Mouse (Mus musculus) A20 (cell line): Measurements from ENCODE around the gene Wscd2.

Experiments used
- DNase-seq: peaks from one replicate; pipeline ENCODE4 v3.0.0-alpha.2; 2011; ENCODE audit warnings: low read depth, low spot score

Gene Wscd2

DNA sequence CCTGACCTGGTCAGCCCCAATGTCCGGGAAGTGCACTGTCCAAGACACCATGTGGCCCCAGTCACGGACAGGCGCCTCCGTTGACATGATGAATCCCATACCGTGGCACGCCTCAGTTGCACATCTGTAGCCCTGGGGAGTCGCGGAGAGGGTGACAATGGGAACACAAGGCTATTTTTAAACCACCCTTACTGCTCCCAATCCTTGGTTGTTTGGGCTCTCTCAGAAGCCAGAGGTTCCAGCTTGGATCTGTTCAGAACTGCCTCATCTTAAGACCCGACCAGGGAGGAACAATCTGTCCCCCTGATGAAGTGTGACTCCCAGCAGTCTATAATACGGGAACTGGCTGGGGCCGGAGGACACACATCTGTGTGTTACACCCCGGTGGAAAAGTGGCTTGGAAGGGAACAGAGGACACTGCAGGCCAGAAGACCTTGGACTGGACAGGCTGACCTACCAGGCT, 121.7 kb downstream of the Wscd2 start:
- no peak for DNase-seq

DNA sequence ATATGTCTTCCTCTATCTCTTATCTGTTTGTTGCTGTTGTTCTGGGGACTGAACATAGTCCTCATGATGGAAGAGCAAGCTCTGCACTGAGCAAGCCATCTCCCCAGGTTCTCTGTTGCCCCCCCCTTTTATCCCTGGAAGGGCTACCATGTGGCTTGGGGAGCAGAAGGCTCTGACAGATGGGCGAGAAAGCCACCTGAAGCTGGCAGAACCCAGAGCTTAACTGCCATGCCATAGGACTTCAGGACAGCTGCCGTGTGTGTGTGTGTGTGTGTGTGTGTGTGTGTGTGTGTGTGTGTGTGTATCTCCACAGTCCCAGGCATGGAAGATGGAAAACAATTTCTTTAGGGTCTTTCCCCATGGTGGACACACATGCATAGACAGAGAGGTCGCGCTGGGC, 128.6 kb downstream of the Wscd2 start:
- no peak for DNase-seq

DNA sequence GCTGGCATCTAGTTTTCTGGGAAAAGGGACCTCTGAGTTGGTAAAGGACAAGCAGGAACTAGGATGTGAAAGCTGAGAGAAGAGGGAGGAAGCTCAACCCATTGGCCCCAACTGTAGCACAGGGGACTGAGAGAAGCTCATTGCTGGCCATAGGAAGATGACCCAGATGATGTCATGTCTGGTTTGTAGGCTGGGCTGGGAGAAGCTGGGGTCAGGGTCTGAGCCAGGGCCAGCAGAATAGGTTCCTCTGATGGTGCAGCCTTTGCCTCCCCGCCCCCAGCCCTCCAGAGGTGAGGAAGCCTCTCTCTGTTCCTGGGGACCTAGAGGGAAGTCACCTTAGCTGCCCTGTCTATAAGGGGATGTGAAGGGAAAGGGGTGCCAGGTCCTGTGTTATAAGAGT, 129.0 kb downstream of the Wscd2 start:
- DNase-seq = no peak

DNA sequence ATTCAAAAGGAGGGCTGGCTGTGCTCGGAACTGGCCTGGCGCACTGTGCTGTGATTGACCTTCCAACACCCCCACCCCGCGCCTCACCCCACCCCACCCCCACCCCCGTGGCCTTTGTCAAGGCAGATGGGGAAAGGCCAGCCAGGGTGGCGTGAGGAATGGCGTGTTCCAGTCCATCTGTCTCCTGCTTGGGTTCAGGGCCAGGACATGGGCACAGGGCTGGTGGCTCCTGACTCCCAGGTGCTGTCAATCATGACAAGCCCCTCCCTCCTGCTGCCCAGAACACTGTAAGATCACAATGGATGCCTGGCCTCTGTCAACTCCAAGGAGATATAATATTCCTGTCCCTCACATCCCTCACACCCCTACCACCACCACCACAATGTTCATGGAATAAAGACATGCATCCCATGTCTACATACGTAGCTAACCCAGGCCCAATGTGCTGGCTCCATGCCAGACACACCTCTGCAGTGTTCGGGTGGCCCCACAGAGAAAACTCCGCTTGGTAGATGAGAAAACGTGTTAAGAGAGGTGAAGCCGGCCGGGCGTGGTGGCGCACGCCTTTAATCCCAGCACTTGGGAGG, 130.1 kb downstream of the Wscd2 start:
- DNase-seq = no peak

DNA sequence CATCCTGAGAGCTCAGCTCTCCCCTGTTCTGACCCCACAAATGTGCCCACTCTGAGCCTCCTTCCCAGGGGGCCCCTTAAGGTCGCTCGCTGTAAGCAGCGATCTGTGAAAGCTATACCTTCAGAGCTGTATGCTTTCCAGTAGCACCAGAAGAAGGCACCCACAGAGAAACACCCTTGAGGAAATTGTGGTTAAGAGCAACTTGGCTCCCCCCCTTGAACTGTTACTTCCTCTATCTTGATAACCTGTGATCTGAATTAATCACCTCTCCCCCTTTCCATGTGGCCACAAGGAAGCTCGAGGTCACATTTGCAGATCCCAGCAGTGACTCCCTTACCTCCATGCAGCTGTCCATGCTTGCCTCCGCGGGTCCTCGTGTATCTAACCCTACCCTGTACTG, 130.9 kb downstream of the Wscd2 start:
- DNase-seq = no peak

DNA sequence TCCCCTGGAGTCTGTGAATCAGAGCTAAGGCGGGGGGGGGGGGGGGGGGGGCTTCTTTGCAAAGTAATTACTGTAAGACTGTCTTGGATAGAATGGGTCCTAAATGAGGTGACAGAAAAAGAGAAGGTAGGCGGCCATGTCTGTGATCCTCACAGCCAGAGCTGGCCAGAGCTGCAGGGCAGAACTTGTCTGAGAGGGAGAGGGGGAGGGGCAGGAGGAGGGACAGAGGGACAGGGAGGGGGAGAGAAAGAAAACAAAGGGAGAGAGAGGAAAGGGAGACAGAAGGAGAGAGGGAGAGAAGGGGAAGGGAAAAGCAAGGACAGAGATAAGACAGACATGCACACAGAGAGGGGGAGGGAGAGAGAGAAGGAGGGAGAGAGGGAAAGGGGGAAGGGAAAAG, 132.9 kb downstream of the Wscd2 start:
- DNase-seq = no peak

DNA sequence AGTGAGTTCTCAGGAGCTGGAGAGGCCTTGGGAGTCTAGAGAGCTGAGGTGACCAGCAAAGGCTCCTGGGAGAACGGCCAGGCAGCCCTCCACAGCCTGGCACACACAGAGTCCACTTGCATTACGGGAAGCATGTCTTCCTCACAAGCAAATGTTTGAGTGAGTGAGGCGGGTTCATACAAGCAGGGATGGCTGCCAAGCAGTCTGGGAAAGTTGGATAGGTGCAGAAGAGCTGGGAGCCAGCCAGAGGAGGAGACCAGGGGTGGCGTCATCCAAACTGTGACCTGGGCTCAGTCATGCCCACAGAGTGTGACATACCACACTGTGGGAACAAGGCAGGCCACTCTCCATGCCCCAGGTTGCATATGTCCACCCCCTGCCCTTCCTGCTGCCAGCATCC, 134.9 kb downstream of the Wscd2 start:
- DNase-seq = no peak

DNA sequence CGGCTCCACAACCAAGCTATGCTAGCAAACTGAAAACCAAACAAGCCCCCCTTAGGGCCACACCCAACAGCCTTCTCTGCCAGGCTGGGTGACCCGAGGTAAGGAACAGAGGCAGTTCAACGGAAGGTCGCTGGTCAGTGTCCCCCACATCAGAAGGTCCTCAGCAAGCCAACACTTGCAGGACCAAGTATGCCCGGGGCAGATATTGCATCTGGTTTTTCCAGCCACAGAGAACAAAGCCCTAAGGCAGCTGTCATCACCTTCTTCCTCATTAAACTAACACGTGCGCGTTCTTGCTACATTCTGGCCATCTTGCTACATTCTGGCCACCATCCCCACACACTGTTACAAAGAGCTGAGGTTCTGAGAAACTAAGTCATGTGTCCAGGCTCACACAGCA, 136.2 kb downstream of the Wscd2 start:
- DNase-seq = no peak

DNA sequence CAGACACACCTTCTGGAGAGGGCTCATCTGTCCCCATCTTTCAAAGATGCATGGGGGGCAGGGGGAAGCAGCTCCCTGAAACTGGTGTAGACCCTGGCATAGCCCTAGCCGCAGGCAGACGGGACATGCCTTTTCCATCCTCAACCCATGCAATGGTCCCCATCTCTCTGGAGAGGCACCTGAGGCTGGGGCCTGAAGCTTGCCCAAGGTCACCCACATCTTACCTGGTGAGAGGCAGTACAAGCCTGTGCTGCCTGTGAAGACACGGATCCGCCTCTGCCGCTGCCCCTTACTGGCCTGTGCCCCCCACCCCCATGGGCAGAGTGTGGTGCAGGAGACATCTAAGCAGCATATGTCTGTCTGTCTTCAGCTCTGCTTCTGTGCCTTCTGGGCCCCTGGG, 136.9 kb downstream of the Wscd2 start:
- DNase-seq = no peak

DNA sequence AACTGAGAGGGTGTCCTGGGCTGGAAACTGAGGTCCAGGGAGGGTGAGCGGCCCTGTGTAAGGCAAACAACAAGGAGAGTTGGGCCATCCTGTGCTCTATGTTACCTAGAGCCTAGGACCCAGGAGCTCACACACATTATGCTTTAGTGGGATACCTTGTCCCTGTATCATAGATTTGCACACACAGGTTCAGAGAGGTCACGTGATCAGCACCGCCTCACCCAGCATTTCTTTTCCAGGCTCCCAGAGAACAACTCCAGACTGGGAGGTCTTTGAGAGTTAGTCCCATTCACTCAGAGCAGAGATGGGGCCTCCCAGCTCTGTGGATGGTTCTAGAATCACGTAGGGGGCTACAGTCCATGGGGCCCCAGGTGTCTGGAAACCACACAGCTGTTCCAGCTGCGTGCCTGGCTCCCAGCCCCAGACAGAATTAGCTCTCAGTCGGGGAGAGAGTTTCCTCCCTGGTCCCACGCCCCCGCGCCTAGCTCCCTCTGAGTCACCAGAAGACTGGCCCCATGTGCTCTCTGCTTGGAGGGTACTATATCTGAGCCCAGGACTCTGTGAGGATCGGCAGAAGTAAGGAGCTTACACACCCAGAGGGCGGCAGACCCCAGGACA, 137.8 kb downstream of the Wscd2 start:
- no peak for DNase-seq

DNA sequence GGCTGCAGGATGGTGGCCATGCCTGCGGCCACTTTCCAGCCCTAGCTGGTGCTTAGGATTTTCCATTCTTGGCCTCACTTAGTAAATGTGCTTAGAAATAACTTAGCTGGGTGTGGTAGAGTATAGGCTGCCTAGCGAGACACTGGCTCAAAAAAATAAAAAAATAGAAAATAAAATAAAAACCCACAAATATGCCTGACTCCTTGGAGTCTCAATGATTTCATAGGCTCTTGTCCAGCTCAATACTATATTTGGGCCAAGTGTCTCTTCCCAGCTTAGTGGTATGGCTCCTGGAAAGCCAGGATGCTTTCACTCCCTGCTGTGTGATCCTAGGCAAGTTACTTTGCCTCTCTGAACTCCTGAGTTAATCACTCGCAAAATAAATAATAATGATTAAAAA, 139.1 kb downstream of the Wscd2 start:
- no peak for DNase-seq

DNA sequence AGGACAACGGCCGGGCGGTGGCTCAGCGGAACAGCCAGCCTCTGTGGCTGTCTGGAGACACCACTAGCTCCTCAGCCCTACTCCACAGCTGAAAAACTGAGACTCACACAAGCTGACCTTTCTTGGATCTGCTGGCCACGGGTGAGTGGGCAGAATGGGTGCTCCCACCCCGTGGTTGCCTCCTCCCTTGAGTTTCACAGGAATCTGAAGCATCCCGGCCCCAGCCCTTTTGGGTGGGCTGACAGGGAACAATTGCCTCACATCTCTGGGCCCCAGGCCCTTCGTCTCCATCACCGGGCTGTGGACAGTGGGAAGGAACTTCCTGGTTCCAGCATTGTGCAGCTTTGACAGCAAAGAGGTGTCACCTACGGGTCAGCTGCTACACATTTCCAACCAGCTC, 140.0 kb downstream of the Wscd2 start:
- DNase-seq = no peak

DNA sequence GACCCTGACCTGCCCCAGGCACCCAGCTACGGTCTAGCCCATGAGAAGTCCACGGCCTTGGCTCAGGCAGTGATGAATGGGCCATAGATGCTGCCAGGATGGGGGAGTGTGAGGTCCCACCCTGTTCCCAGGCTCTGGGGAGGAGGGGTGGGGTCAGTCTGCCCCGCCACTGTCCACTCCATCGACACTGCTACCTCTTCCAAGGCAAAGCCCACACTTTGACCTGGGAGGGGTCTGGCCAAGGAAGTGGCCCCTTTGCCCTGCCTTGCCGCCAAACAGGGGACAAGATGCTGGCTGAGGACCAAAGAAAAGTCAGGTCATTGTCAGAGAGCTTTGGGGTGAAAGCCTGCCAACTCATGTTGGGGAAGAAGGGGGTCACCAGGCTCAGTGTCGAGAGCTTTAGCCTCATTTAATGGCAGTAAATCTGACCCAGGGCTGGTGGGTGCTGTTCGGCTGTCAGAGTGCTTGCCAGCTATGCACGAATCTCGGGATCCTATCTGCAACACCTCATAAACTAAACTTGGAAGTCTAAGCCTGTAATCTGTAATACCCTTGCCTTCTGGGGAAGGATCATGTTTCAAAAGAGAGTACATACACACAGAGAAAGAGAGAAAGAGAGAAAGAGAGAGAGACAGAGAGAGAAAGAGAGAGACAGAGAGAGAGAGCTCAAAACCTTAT, 143.0 kb downstream of the Wscd2 start:
- DNase-seq = no peak

DNA sequence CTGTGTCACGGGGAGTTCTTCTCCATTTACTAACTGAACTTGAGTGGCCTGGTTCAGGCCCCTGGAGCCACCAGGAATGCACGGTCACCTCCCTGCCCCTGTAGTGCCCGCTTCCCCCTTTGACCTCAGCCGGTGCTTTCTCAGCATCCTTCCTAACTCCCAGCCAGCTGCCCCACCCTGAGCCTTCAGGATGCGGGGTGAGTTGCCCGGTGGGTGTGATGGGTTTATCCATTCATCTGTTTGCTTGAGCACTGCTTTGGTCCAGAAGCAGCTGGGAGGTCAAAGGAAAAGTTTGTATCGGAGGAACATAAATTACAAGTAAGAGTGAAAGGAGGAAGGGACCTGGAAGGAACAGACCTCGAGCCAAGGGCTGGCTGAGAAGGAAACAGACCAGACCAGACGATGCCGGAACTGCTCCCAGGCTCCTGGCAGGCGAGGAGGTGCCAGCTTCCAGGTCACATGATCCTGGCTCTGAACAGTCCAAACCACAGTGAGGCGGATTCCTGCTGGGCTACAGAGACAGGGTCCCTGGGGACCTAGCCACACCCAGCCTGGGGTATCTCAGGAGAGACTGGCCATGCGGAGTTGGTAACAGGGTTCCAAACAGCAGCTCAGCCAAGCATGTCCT, 144.0 kb downstream of the Wscd2 start:
- DNase-seq = no peak

DNA sequence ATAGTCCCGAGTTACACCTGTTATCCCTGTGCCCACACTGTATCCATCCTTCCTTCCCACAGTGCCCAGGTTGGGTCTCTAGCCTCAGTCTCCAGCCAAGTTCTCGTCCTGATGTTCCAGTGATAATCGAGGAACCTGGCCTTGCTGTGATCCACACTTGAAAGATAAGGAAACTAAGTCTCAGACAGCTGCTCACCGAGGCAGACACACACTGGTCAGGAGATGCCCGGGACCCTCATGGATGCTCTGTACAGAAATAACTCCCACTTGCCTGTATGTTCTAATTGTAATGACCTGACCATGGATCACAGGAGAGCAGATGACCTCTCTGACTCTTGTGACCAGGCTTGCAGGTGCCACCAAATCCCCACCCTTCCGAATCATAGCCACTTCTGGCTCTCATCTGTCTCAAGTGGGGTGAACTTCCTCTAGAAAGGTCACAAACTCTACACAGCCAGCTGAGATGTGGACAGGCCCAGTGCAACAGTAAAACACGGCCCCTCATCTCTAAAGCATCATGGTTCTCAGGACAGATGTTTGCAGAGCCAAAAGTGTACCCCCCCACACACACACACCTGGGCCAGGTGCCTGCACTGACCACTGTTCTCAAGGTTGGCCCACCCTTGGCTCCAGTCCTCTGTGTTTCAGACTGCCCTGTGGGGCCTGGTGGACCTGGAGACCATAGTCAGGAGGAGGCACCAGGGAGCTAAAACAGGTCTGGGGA, 144.9 kb downstream of the Wscd2 start:
- DNase-seq = no peak

DNA sequence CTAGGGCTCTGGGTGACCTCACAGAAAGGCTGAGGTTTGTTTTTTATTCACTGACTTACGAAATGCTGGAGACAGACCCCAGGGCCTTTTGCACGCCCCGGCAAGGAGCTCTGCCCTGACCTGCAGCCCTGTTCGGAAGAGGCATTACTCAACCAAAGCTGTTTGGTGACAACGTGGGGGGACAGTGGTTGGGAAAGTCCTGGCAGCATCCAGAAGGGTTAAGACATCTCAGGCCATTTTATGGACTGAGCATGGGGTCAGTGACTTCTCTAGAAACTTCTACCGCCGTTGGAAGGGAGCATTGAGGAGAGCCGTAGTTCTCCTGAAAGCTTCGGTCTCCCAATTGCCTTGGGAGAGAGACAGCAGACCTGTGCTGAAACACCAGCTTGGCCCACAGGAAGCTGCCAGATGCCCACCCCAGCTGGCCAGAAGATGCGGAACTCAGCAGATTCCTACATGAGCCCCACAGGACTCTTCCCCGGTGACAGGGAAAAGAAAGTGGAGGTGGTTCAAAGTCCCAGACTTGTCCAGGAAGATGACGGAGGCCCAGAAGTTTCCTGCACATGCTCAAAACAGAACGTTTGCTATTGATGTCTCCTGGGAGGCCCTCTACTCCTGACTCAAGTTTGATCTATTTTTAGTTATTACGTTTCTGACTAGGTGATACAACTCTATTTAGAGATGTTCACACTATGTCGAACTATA, 145.9 kb downstream of the Wscd2 start:
- no peak for DNase-seq

DNA sequence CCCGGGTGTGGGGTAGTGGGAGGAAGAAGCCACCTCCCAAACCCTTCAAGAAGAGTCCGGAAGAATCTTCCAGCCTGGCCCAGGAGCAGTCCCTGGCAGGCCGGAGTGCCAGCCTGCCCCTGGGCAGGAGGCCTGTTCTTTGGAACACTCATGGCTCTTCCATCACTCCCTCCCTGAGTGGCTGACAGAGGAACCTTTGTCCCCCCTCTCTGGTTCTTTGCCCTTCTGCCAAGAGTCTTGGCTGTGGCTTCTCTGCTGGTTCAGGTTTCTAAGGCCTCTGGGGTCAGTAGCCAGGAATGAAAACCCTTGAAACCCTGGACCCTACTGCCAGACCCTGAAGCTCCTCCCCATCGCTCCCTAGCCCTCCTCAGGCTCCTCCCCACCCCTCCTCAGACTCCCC, 147.5 kb downstream of the Wscd2 start:
- no peak for DNase-seq

DNA sequence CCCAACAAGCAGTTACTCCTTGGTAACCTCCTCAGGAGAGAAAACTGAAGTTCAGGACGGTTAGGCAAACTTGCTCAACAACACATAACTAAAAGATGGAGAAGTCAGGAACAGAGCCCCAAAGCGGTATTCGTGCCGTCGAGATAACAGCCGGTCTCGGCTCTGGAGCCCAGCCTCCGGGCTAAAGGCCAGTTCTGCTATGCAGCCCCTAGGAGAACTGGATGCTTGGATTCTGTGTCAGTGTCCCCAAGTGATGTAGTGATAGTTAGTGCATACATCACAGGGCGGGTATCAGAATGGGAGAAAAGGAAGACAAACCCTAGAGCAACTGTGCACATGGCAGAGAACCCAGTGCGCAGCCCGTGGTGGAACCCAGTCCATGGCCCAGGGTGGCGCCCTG, 147.9 kb downstream of the Wscd2 start:
- DNase-seq = no peak

DNA sequence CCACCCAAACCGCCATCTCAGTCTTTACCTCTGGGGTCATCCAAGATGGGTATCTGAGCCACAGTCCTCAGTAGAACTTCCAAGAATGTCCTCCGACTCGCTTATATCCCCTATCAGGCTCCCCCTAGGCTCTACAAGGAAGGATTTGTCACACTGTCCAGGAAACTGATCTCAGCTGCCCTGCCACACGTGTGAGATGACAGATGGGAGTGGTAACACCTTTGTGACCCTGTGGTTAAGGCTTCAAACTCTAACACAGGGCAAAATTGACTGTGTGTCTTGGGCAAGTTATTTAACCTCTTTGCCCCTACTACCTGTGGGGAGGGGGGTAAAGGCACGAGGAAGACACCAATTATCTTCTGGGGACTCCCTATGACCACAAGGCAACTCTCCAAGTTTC, 149.0 kb downstream of the Wscd2 start:
- DNase-seq = no peak
